Mouse (Mus musculus) hematopoietic stem cell, adult 5-6 weeks (primary cell): ENCODE data around the gene Klra7. TPM values are rescaled to one million over a fixed set of nuclear protein-coding genes. Genes with fewer than 3 reads are reported as not detected.
"Not testable (repeated sequence)": the region's sequence is repeated elsewhere in the genome, so short reads cannot be mapped to it uniquely, and the experiment has no call there.

Source experiments
- ATAC-seq, 2 experiments: fragments of 125-278 bp in 1 of 2; replicated peaks in 1 of 2; 2 replicates each; pipeline ENCODE4 v1.8.0; 2016 to 2017; ENCODE audit warnings: inconsistent platforms in 2 of 2, mild to moderate bottlenecking in 2 of 2, moderate number of reproducible peaks in 2 of 2, low read depth in 1 of 2, moderate TSS enrichment in 1 of 2; ENCODE audit not compliant: low FRiP score in 2 of 2, poor library complexity in 2 of 2, severe bottlenecking in 2 of 2, insufficient read depth in 1 of 2, low TSS enrichment in 1 of 2
- total RNA-seq: library from RNA; stranded (forward); fragments of 172-1452, 232-1000 nt; gene quantifications from 2 replicates; pipeline ENCODE4 v1.2.3, GENCODE M21; 2017

Gene Klra7
- total RNA-seq: 0.74 TPM in 1 of 2 replicates, not detected in the other

- no peak for ATAC-seq
These were observed at the start of gene Klra7 for GRCm38 (mm10) chr6:130233222-130233621. Gene Klra7, minus strand, starts transcription at chr6:130233322.

GRCm38 (mm10) chr6:130281828-130282227 is 48.7 kb upstream of the Klra7 start, which contains the start of gene Klra10:
Gene Klra10, minus strand, starts transcription at chr6:130281928.
- not testable (repeated sequence) for ATAC-seq

GRCm38 (mm10) chr6:130255326-130255725 is 22.2 kb upstream of the Klra7 start:
- no peak for ATAC-seq

- ATAC-seq: peak in 1 of 2 experiments; percentile 36; a peak in 2 of 4 replicates
These were observed 4.4 kb upstream of the Klra7 start for GRCm38 (mm10) chr6:130237536-130237935.

GRCm38 (mm10) chr6:130236635-130237034 is 3.5 kb upstream of the Klra7 start:
- ATAC-seq: no peak

GRCm38 (mm10) chr6:130197453-130197852 is 35.7 kb downstream of the Klra7 start:
- ATAC-seq: peak; percentile 95 to 96

GRCm38 (mm10) chr6:130193012-130193411 is 40.1 kb downstream of the Klra7 start, which contains the start of gene Klra9:
Gene Klra9, minus strand, starts transcription at chr6:130193112.
- not testable (repeated sequence) for ATAC-seq

Other genes with a start within 250 kb of the Klra7 start
- not detected in 2 replicates for gene Klra6, start 206.4 kb downstream of the Klra7 start, total RNA-seq
- gene Klra4, start 166.1 kb downstream of the Klra7 start, total RNA-seq: not detected in 2 replicates
- 0.94 TPM in 1 of 2 replicates, not detected in the other for gene Klra8, start 103.4 kb downstream of the Klra7 start, total RNA-seq
- gene Klra9, start 40.2 kb downstream of the Klra7 start, total RNA-seq: 1.4 TPM in 1 of 2 replicates, not detected in the other
- not detected in 2 replicates for gene Klra10, start 48.6 kb upstream of the Klra7 start, total RNA-seq
- gene Klra3, start 104.3 kb upstream of the Klra7 start, total RNA-seq: 0.31 TPM in 1 of 2 replicates, not detected in the other
- gene Klra1, start 153.6 kb upstream of the Klra7 start, total RNA-seq: not detected in 2 replicates